Mouse (Mus musculus) CD8-positive naive resting alpha-beta T cell, adult 2 months (primary cell): Measurements from ENCODE around the gene Ciao1.
"Not testable (repeated sequence)": the region's sequence is repeated elsewhere in the genome, so short reads cannot be mapped to it uniquely, and the experiment has no call there.

Experiments
- DNase-seq, 2 experiments: peaks; one replicate each; pipeline ENCODE4 v3.0.0; 2022; ENCODE audit warnings: low read depth in 2 of 2, low spot score in 2 of 2

The Ciao1 gene

DNA sequence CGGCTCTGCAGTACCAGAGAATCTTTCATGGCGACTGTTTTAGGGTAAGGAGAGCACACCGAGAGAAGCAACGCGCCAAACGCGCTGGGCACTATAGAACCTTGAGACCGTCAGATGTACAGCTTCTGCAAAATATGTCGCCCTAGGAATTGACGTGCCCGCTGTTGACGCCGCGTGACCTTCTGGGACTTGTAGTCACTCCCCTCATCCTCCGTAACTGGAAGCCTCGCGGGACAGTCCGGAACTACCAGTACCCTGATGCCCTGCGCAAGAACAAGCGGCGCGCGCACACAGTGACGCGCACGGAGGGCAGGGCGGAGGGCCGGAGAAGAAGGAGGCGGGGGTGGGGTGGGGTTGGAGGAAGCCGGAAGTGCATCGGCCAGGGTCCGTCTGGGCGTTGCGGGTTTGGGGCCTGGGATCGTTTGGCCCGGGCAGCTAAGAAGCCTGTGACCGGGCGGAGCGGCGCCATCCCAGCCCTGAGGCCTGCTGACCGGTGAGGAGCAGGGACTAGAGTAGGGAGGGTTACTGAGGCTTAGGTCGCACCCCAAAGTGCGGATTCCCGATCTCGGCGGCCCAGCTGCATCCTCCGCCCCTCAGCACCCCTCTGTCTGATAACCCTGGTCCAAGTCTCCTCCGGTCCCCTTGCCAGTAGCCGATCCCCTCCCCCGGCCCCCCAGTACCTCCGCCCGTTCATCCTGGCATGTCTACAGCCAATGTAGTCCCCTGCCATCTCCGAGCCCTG is at the start of gene Ciao1, which contains the start of gene Tmem127:
Ciao1 (minus strand) TSS at position 225 of the 742 bp plus-strand sequence.
Tmem127 (plus strand) TSS at position 317 of the 742 bp plus-strand sequence.
- DNase-seq = peak; percentile 94

DNA sequence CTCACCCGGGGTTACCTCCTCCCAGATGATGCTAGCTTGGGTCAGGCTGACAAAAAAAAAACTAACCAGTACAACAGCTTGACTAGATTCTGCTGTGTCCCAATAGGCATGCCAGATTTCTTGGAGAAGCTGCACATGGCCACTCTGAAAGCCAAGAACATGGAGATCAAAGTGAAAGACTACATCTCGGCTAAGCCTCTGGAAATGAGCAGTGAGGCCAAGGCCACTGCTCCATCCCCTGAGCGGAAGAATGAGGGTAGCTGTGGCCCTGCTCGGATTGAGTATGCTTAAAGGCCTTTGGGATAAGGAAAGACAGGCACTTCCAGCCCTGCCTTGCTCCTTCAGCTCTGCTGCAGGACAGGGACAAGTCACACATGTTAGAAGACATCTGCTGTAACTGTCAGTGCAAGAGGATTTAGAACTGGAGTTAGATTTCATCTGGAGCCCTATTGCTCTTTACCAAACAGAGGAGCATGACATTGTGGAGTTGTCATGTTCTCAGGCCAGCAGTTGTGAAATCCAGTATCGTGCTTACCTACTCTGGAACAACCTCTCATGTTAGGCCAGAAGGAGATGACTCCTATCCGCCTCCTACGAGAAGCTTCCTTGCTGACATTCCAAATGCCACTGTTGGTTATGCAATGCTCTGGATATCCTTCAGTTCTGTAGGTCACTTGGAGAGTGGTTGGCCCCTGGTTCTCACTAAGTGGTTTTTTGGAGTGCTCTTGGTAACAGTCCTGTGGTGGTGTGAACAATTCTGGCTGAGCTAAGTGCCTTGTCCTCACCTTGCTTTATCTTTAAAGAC is 49.6 kb upstream of the Ciao1 start:
- no peak for DNase-seq

DNA sequence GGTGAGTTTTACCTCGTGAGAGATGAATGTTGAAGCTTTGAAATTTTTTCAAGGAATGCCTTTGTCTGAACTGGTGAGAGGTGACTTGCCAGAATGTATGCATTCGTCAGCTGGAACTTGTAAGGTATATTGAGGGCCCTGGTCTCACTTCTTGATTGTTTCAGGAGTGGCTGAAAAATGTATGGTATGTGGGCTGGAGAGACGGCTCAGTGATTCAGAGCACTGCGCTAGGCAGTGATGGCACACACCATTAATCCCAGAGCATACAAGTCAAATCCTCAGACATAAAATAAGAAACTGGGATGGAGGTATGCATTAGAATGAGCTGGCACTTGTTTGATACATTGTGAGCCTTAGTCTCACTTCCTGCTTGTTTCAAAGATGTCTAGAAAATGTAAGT is 44.6 kb upstream of the Ciao1 start:
- DNase-seq = no peak

DNA sequence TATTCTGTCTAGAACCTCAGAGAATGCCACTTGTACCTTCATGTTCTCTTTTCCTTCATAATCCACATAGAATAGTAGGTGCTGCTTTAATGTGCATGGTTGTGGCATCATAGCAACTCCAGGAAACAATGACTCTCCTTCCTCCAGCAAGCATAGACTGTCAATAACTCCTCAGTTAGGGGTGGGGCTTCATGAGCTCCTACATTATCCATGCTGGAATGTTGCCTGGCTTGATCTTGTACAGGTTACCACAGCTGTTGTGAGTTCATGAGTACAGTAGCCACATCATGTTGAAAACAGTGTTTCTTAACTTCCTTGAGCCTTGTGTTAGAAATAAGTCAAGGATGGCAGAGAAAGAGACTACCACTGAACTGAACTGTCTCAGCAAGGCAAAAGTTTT is 30.5 kb upstream of the Ciao1 start:
- no peak for DNase-seq

DNA sequence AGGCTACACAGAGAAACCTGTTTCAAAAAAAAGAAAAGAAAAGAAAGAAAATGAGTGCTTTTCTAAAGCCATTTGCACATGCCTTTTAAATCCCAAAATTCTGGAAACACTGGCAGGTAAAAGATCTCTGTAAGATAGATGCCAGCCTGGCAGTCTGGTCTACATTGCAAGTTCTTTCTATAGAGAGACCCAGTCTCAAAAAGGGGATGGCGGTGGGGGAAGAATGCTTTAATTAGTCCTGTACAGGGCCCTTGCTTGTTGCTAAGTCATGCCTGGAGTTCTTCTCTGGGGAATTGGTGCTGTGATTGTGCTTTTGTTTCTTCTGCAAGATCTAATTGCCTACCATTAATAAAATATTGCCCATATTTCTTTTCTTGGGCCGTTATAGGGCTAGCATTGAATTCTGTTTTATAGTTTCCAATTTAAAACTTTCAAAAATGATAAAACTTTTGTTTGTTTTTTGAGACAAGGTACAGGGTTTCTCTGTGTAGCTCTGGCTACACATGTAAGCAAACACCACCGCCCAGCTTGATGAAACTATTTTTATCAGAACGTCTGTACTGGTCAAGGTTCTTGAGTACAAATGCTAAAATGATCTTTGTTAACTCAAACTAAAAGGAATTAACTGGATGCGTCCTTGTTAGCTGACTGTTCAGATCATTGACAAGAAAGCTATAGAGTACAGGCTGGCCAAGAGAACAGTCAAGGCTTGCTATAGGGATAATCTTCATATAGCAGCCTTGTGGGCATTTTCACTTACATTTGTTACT is 28.1 kb upstream of the Ciao1 start:
- DNase-seq = no peak

DNA sequence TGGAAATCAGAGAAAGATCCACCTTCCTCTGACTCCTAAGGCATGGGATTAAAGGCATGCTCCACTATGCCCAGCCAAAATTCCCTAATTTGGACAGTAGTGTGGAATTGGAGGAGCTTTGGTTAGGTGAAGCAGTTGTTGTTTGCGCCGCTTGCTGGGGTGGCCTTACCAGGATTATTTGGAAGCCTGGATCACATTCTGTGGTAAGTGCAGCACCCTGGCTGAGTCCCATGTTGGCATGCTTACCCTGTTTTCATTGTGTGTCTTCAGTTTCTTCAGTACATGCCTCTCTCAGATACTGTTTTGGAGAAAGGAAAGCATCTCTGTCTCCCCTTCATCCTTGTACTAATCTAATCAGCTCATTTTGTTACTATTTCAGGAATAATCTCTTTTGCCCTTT is 27.0 kb upstream of the Ciao1 start:
- no peak for DNase-seq

DNA sequence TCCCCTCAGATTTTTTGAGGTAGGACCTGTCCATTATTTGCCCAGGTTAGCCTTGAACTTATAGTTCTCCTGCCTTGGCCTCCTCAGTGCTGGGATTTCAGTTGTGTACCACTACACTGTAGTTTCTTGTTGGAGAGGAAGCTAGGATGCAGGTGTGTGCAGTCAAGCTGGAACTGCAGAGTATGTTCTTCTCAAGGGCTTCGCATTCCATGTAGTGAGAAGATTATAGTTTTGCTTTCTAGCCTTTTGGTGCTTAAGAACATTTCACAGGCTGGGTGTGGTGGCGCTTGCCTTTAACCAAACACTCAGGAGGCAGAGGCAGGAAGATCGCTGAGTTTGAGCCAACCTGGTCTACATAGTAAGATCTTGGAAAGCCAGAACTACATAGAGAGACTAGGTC is 25.2 kb upstream of the Ciao1 start:
- DNase-seq = no peak

DNA sequence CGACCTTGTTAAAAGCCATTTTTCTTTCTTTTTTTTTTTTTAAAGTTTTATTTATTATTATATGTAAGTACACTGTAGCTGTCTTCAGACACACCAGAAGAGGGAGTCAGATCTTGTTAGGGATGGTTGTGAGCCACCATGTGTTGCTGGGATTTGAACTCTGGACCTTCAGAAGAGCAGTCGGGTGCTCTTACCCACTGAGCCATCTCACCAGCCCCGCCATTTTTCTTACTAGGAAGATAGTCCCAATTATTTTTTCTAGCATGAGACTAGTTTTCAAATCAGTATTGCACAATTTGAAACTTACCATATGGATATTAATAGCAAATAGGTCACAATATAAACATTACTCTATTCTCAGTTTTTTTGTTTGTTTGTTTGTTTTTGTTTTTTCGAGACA is 24.4 kb upstream of the Ciao1 start:
- DNase-seq = not testable (repeated sequence)

DNA sequence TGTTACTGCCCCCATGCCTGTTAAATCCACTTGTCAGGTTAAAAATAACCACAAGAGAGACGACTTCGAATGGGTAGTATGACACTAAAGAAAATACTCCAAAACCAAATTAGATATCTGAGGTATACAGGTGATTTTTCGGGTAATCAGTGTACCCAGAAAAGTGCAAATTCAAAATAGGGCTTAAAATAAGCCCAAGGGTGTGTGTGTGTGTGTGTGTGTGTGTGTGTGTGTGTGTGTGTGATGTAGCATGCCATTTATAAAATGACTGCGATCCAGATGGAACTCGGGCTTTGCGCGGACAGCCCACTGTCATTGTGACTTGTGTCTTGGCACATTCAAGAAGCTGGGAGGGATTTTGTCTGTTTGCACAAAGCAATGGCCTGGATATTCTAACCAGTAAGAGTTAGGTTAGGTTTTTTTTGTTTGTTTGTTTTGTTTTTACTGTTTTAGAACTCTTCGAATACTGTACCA is 23.5 kb upstream of the Ciao1 start:
- DNase-seq = no peak

DNA sequence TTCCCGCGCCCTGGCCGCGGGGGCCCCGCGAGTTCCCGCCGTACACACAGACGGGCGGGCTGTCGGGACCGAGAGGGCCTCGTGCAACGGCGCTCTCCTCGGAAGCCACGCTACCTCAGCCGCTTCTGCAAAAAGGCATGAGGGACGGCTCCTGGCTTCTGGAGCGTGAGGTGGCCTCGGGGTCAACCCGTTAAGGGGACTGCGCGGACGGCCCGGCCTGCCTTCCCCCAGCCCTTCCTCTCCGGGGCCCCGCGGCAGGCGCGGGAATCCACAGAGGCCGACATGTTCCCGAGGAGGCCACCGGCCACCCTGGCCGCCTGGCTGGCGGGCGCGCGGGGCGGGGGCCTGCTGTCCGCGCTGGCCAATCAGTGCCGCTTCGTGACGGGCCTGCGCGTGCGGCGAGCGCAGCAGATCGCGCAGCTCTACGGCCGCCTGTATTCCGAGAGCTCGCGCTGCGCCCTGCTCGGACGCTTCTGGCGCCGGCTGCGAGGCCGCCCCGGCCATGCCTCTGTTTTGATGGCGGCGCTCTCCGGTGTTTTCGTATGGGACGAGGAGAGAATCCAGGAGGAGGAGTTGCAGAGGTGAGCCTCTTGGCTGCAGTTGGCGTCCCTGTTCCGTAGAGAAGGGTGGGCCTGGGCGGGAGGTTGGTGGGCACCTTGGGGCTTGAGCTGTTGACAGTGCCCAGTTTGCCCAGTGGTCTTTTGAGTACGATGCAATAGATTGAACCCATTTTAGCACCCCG is 22.9 kb upstream of the Ciao1 start:
- peak; percentile 65 to 69 for DNase-seq

DNA sequence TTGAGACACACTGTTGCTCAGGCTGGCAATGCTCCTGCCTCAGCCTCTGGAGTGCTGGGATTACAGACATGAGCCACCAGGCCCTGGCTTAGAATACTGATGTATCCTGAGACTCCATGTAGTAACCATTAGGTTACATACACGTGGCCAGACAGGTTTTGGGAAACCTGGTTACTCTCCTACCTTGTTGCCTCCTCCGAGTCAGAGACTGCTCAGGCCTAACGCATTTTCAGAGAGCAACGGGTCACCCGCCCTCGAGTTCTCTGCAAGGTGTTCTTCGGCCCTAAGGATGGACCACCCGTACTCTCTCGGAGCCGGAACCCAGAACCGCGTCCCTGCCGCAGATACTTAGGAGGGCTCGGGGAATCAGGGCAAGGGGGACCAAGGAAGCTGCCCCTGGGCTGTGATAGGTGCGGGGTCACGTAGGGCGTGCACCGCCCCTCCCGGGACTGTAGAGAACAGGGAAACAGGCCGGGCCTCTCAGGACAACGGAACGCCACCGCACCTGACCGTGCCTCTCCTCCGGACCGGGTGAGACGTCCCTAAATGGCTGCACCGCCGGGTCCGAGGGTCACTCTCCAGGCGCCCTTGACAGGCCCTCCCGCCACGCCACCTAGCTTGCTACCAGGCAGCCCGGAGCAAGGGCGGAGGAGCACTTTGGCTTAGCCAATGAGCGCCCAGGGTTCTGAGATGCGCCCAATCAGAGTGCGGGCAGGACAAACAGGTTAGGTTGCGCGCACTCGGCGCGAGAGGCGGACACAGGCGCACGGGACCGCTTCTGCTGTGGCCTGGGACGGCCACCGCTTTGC is 22.1 kb upstream of the Ciao1 start, which contains the start of gene Stard7:
Stard7 (plus strand) TSS at position 728 of the 809 bp plus-strand sequence.
- DNase-seq = peak; percentile 91

DNA sequence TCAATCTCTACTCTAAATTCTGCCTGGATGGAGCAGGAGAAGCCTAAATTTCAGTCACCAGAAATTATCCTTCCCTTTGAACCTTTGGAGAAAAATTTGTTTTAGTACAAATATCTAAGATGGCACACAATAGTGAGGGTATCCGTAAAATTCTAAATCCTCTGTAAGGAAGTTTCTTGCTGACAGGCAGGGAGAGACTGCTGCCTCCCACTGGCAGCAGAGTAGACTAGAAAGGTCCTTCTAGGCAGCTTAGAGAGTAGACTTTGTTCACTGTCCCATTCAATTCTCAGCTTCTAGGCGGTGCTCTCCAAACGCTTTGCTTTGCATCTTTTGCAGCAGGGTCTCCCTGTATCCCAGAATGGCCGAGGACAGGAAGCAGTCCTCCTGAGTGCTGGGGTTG is 20.2 kb upstream of the Ciao1 start:
- no peak for DNase-seq

DNA sequence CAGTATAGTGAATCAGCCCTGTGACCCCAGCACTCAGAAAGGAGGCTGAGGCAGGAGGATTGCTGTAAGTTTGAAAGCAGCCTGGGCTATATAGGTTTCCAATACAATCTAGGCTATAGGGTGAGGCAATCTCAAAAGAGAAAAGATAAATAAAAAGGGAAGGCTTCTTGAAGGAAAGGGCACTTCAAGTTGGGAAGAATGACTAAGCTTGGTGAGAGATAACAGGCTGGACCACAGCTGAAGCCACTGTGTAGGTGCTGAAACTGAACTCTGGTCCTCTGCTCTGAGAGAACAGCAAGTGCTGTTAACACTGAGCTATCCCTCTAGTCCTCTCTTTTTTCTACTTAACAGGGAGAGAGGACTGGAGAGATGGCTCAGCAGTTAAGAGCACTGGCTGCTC is 14.9 kb upstream of the Ciao1 start:
- DNase-seq = no peak

DNA sequence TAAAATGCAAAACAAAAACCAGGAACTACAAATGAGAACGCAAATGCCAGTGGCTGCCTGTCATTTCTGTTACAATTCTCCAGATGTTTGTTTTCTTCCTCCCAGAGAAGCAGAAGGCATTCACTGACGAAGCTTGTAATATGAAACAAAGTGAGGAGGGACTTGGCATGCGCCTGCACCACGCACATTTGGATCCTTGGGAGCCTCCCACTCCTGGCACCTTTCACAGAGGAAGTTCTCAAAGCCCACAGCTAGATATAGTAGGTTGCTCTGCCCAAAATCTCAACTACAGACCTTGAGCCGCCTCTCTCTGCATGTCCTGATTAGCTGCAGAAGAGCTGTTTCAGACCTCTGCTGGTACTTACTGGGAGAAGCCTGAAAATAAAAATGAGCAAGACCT is 11.7 kb upstream of the Ciao1 start:
- no peak for DNase-seq

DNA sequence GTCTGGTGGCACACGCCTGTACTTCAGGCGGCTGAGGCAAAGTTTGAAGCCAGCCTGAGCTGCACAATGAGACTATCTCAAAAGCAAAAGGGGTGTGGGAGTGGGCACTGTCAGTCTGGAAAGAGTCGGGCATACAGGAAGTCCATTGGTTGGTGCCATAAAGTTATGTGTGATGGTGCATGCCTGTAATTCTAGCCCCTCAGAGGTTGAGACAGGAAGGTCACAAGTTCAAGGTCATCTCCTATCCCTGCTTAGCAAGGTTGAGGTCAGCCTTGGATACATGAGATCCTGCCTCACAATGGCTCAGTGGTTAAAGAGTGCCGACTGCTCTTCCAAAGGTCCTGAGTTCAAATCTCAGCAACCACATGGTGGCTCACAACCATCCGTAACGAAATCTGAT is 7.7 kb upstream of the Ciao1 start:
- no peak for DNase-seq

DNA sequence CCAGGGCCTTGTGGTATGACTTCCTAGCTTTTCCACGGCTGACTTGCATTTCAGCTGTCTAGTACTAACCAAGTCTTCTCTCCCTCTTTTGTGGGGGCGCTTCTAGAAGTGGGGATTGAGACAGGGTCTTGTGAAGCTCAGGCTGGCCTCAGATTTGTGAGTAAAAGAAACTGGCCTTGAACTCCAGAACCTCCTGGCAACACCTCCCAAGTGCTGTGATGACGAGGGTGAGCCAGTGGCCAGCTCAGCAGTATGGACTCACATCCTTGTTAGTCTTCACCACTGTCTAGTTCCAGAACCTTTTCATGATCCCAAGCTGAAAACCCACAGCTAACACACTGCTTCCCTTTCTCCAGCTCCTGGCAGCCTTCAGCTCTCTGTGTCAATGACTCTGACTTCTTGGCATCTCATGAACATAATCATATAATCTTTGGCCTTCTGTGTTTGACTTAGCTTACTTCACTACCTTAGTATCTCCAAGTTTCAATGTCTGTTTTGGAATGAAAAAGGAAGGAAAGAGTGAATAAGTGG is 7.1 kb upstream of the Ciao1 start:
- DNase-seq = no peak

DNA sequence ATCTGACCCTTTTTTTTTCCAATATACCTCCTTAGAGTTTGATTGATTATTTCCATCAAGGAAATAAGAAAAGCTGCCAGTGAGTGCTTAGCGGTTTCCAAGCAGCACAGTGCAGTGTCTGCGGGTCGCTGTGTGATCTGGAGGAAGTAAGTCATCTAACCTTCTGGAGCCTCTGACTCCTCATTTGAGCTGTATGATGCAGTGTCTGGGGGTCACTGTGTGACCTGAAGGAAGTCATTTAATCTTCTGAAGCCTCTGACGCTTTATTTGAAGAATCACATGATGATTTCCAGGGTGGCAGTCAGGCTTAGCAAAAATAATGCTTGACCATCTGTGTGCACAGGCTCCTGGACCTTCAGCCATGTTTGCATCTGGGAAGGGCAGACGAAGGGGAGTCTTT is 5.2 kb upstream of the Ciao1 start:
- DNase-seq = no peak

DNA sequence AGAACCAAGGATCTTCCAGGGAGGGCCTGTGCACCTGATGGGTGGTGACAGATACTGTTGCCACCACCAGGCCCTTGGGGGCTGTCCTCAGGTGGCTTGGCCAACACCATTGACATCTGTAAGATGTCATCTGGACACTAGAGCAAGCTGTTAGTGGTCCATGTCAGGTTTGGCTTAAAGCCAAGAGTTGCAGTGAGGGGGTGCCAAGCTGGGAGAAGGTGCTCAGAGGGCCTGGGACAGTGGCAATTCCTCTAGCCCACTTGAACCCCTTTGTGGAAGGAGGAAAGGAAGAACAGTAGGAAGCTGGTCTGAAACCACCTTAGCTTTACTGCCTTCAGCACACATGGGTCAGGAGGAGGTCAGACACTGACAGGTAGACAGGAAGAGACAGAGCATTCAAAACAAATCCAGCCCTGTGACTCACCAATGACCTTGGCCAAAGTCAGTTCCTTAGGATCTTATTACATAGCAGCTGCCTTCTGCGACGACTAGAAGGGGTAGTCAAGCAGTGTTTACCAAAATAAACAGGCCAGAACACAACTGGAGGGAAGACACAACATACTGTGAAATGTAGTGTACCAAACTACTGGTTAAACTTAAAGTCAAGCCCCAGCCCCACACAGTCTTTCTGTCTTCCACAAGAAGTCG is 4.4 kb upstream of the Ciao1 start:
- DNase-seq = no peak

DNA sequence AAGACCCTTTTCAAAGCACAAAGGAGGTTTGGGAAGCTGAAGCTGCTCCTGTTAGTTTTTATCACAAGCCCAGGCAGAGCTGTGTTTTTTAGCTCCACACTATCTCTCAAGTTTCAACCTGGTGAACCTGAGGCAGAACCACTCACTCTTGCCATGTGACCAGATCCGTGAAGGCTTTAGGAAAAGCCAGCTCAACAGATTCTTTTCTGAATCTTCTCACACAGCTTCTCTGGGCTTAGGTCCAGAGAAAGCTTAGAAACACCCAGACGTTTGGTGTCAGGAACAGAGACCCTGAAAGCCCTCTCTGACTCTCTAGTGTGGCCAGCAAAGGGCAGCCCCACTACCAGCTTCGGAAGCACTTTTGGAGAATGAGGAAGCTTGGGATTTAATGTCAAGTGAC is 3.8 kb upstream of the Ciao1 start:
- DNase-seq = no peak
